Mouse (Mus musculus) natural killer cell, adult 2 months (primary cell): ENCODE measurements around the gene Defb38.

Experiments used
- DNase-seq, 2 experiments: peaks; one replicate each; pipeline ENCODE4 v3.0.0; 2022; ENCODE audit warnings: low spot score in 2 of 2

The Defb38 gene

DNA sequence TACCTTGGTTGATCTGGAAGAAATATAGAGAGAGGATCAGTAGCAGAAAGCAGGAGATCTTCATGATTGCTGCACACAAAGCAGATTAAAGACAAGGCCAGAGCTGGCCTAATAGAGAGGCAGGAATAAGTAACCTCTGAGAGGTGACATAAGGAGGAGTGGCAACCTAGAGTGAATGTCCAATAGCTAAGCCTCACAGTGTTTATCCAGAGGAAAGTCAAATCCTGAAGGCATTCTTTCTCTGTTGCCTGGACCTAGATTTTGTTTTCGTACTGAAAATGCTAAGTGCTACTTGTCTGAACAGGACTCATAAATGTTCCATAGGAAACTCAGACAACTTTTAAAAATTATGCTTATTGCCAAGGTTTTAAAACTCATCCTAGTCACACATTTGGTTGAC, at the start of gene Defb38:
Gene Defb38, minus strand, starts transcription at position 101 of the 400 bp plus-strand sequence.
- DNase-seq: no peak

DNA sequence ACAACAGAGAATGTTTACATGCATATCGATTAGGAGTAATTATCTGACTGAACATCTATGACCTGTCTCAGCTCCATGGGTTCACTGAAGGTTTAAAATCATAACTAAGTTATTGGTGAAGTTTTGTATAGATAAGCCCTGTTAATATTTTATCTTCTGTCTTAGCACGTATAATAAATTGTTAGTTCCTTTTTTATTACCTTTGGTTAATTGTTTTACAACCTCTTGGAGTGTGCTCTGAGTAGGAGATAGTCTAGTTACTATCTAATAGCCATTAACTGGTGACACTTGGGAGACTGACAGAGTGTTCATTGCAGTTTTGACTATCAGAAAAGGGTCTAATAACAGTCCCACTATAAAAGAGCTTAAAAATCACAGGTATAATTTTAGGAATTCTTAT, 39.6 kb upstream of the Defb38 start:
- DNase-seq: no peak

GRCm38 (mm10) chr8:19064710-19065109, 38.3 kb upstream of the Defb38 start, which contains the start of gene Defb39:
TSS of gene Defb39 (minus strand) at chr8:19064810.
- DNase-seq: no peak

DNA sequence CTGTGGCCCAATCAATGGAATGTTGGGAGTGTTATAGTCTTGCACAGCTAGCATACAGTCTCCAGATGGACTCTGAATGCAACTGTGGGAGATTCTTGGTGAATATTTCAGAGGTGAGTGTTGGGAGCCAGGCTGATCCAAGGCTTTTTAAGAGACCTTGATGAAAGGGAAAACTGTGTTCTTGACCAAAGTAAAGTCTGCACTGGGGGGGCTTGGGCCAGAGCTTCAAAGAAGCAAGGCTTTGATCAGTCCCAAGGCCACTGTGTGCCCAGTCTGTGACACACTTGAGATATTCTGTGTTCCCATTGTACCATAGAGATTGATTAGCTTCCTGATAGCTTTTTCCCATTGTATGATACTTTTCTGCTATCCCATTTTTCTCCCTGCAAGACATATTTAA, 36.5 kb upstream of the Defb38 start:
- DNase-seq: no peak

- no peak for DNase-seq
Observed at GRCm38 (mm10) chr8:19045242-19045641, 18.9 kb upstream of the Defb38 start.
